Mouse (Mus musculus) ES-Bruce4 (cell line): ENCODE results near the gene Nmnat2. TPM values are rescaled to one million over a fixed set of nuclear protein-coding genes. Genes with fewer than 3 reads are reported as not detected.

Source experiments
- H3K27ac ChIP-seq: 2 replicates; pipeline ENCODE4 v1.5.1; 2012; ENCODE audit warnings: low read length, inconsistent platforms; ENCODE audit not compliant: insufficient read depth
- H3K27me3 ChIP-seq: 2 replicates; pipeline ENCODE4 v1.6.1; 2012; ENCODE audit warnings: mild to moderate bottlenecking, low read length, inconsistent platforms; ENCODE audit not compliant: control insufficient read depth, poor library complexity, insufficient read depth, severe bottlenecking
- H3K36me3 ChIP-seq: 2 replicates; pipeline ENCODE4 v1.6.1; 2012; ENCODE audit warnings: inconsistent platforms, mild to moderate bottlenecking, low read length, moderate library complexity; ENCODE audit not compliant: control insufficient read depth, poor library complexity, insufficient read depth, severe bottlenecking
- H3K4me1 ChIP-seq: one replicate; pipeline ENCODE4 v1.8.1; 2011; ENCODE audit warnings: low read length; ENCODE audit not compliant: control insufficient read depth, insufficient read depth
- H3K4me3 ChIP-seq: 2 replicates; pipeline ENCODE4 v1.5.1; 2011; ENCODE audit warnings: low read depth, mild to moderate bottlenecking, low read length
- H3K9ac ChIP-seq: 2 replicates; pipeline ENCODE4 v1.6.1; 2012; ENCODE audit warnings: low read depth, mild to moderate bottlenecking, inconsistent platforms; ENCODE audit not compliant: poor library complexity, severe bottlenecking
- H3K9me3 ChIP-seq: replicated peaks from 2 replicates; pipeline ENCODE4 v1.6.1; 2012; ENCODE audit warnings: mild to moderate bottlenecking, low read length, inconsistent platforms; ENCODE audit not compliant: control insufficient read depth, poor library complexity, insufficient read depth, severe bottlenecking
- CTCF ChIP-seq: IDR thresholded peaks from one replicate; pipeline ENCODE4 v1.8.1; 2011; ENCODE audit warnings: low read depth, low read length
- EP300 ChIP-seq: IDR thresholded peaks from 2 replicates; pipeline ENCODE4 v1.6.1; 2011; ENCODE audit warnings: low read depth, low read length; ENCODE audit not compliant: insufficient read depth
- POLR2A ChIP-seq: IDR thresholded peaks from one replicate; pipeline ENCODE4 v1.8.1; 2011; ENCODE audit warnings: low read length; ENCODE audit not compliant: insufficient read depth
- polyA plus RNA-seq: library from polyadenylated mRNA; stranded (reverse); fragments of >200 nt; gene quantifications from 2 replicates; pipeline ENCODE4 v1.2.4, GENCODE M21; 2011; ENCODE audit warnings: low read depth; ENCODE audit not compliant: missing spikeins, insufficient read depth, insufficient read length

Gene Nmnat2
- polyA plus RNA-seq, 1 experiment = 35.6 TPM

DNA sequence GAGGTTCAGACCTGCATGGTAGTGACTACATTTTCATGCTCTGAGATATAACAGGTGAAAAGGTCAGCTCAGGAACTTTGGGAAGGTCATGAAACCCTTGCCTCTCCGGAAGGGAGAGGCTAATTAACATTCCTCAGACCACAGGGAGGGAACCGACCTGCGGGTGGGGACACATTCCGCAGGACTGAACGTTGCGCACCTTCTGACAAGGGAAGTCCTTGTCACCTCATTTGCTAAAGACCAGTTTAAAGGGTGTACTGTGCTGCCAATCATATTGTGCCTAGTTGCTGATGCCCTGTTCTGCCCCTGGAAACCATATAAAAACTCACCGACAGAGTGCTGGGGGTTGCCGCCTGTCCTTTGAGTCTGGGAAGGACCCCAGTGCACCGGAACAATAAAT, 54.5 kb downstream of the Nmnat2 start:
- Histone ChIP-seq H3K9ac (peak overlapping the region; percentile 66), H3K9me3 (no peaks in the 10 kb centered on the region), H3K4me1 (peaks cover 10% of the 10 kb centered on the region), H3K4me3 (peak overlapping the region; percentile 43), H3K36me3 (no peaks in the 10 kb centered on the region), H3K27me3 (no peaks in the 10 kb centered on the region), H3K27ac (peak overlapping the region; percentile 93)
- TF ChIP-seq POLR2A (peak; percentile 45), CTCF (no peak), EP300 (peak; percentile 100)

DNA sequence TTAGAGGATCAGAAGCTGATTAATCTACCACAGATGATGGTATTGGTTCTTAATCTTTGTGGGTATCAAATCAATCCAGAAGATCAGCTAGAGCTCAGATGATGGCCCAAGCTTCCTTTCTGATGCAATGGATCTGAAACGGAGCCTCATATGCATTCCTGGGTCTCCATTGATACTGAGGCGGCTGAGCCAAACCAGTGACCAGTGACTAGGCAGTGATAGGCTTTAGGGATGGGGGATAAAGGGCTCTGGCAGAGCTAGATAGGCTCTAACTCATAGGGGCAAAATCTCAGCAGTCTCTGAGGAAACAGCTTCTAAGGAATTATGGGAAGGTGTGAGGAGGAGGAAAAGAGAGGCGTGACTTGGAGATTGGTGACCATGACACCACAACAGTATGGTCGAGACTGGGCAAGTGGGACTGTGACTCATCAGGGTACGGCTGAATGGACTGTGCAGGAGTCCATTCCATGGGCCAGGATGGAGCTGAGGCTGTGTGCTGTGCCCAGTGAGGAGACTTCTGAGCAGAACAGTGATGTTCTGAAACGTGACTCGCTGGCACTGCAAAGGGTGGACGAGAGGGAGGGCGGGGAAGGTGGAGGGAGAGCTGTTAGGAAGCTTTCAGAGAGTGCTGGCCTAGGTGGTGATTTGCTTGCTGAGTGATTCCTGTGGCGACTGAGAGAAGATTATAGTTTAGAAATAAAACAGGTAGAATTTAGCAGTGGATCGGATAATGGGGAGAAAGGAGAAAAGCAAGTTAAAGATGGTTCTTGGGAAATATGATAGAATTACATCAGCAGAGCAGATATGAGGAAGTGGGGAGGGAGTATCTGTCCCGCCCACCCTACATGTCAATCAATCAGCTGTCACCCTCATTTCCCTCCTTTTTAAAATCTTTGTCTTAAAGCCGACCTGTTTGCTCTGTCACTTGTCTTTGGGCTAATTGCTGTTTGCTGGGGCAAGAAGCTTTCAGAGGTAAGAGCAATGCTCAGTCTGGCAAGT, 55.9 kb downstream of the Nmnat2 start:
- Histone ChIP-seq H3K9ac (peak overlapping the region; percentile 66), H3K36me3 (no peaks in the 10 kb centered on the region), H3K4me3 (peak overlapping the region; percentile 11), H3K9me3 (no peaks in the 10 kb centered on the region), H3K4me1 (peaks cover 11% of the 10 kb centered on the region), H3K27ac (peak overlapping the region; percentile 54), H3K27me3 (no peaks in the 10 kb centered on the region)
- TF ChIP-seq POLR2A (no peak), CTCF (no peak), EP300 (0 out of 2 replicates have a peak, but pooled peaks have one; percentile 20)

DNA sequence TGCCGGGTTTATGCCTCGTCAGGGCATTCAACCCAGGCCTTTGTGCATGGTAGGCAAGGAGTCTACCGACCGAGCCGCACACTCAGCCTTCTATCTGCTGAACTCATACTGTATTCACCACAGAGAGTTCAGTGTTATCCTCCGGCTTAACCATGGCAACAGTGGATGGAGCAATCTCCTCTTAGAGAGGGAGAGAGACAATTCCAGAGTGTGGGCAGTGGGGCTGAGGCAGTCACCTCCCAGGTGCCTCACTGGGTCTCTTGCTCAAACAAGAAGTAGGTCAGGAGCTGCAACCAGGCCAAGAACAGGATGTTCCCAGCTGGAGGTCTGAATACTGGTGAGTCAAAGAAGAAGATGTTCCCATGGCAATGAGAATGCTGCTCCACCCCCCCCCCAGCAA, 56.8 kb downstream of the Nmnat2 start:
- 0 out of 2 replicates have a peak overlapping the region, but pooled peaks have one; percentile 20 for H3K9ac ChIP-seq
- no peak for TF ChIP-seq CTCF
- no peak for TF ChIP-seq EP300
- TF ChIP-seq POLR2A = no peak

DNA sequence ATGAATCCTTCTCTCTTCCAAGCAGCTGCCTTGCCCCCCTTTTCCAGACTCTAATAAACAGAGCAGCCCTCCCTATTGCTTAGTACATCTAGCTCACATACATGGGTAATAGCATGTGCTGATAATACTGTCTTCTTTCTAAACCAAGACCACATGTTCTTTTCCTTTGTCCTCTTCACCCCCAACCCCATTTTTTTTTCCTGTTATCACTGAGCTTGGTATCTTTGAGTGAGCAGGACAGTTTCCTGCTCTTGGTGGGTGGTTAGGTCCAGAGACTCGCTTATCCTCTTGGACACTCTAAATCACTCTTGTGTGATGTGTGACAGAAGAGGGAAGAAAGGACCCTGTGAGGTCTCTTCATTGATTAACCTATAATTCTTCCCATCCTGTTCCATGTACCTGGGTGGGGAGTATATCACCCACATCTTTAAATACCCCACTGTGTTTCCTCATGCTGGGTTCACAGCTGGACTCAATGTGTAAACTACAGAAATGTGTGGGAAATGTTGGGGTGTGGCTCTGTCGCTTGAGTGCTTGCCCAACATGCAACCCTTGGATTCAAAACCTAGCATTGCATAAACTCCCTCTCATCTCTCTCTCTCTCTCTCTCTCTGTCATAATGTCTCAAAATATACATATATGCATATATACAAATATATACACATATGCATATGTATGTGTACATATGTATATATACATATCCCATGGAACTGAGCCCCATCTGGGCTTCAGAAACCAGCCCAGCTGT, 58.9 kb downstream of the Nmnat2 start:
- H3K4me1 ChIP-seq = peaks cover 3% of the 10 kb centered on the region

More for the DNA sequence above, 56.8 kb downstream of the Nmnat2 start:
- H3K27ac ChIP-seq = peak overlapping the region; percentile 54
- H3K27me3 ChIP-seq = no peaks in the 10 kb centered on the region
- no peak overlapping the region for H3K4me3 ChIP-seq
- peaks cover 11% of the 10 kb centered on the region for H3K4me1 ChIP-seq
- H3K36me3 ChIP-seq = no peaks in the 10 kb centered on the region
- H3K9me3 ChIP-seq = no peaks in the 10 kb centered on the region

GRCm38 (mm10) chr1:153014431-153015186, 59.8 kb downstream of the Nmnat2 start:
- H3K36me3 ChIP-seq = no peaks in the 10 kb centered on the region
- no peaks in the 10 kb centered on the region for H3K27me3 ChIP-seq
- no peaks in the 10 kb centered on the region for H3K9me3 ChIP-seq
- TF ChIP-seq POLR2A = no peak
- TF ChIP-seq CTCF = no peak
- no peak for TF ChIP-seq EP300
- H3K27ac ChIP-seq = no peak overlapping the region
- H3K9ac ChIP-seq = no peak overlapping the region
- H3K4me1 ChIP-seq = peaks cover 4% of the 10 kb centered on the region
- H3K4me3 ChIP-seq = no peak overlapping the region

More for the DNA sequence above, 58.9 kb downstream of the Nmnat2 start:
- Histone ChIP-seq H3K9me3 (no peaks in the 10 kb centered on the region), H3K36me3 (no peaks in the 10 kb centered on the region), H3K27me3 (no peaks in the 10 kb centered on the region), H3K9ac (no peak overlapping the region), H3K27ac (no peak overlapping the region), H3K4me3 (no peak overlapping the region)
- TF ChIP-seq POLR2A (no peak), CTCF (no peak), EP300 (no peak)
